Mouse (Mus musculus) right cerebral cortex, postnatal 10 days (tissue): ENCODE results near the gene Upk1b.
A peak's percentile ranks its signal among the peaks of the same experiment; 100 is the strongest.

Source experiments
- DNase-seq, 2 experiments: peaks; one replicate each; pipeline ENCODE4 v3.0.0; 2021; ENCODE audit warnings: low spot score in 2 of 2

Upk1b gene

DNA sequence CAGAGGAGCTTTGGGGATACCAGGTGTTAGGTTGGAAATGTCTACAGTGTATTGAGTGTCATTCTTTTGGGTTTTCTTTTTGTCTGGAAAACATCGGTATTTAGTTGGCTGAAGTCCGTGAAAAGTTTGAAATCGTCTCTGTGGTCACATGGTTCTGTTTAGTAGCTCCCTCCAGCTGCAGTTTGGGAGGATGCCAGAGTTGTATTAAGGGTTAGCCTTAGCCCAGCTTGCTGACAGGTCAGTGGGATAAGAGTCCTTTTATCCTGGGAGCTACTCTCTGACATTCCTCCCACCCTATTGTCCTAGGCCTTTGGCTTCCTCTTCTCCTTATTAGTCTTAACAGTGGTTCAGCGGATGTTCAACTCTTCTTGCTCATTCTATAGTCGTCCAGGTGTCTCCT, 38.2 kb downstream of the Upk1b start:
- no peak for DNase-seq

DNA sequence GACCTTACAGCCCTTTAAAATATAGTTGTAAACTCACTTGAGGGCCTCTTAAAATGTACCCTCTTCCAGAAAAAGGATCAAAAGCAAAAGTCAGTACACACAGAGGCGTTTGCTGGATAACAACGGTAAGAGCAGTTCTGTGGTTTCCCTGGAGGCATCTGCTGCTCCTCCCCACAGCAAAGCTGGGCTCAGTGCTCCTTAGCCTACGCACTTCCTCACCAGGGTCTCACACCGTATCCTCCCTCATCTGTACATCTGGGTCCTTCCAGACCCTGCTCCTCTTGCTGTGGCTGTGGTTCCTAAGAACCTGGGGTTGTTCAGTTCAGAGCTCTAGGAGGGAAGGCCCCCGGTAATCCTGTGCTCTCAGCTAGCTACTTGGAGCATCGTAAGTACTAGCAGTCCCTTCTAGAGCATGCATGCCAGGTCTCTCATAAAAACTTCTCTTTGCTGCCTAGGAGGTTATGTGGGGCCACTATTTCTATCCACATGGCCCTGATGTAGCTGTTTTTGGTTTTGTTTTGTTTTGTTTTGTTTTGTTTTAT, 39.2 kb downstream of the Upk1b start:
- no peak for DNase-seq

DNA sequence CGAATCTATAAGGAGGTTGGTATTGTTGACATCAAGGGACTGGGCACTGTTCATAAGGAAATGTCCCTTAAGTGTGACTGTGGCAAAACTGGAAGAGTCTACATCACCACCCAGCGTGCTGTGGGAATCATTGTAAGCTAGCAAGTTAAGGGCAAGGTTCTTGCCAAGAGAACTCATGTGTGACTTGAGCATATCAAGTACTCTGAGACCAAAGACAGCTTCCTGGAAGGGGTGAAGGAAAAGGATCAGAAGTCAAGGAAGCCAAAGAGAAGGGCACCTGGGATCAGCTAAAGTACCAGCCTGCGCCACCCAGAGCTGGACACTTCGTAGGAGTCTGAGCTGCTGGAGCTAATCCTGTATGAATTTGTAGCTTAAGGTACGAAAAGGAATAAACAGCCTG, 39.9 kb downstream of the Upk1b start:
- no peak for DNase-seq

GRCm38 (mm10) chr16:38758104-38758861, 41.8 kb downstream of the Upk1b start:
- peak in 1 of 2 experiments; percentile 59 for DNase-seq

- no peak for DNase-seq
These were observed 42.5 kb downstream of the Upk1b start for GRCm38 (mm10) chr16:38757626-38758025.

- DNase-seq, result no peak
These were observed 43.6 kb downstream of the Upk1b start for GRCm38 (mm10) chr16:38756572-38756971.

GRCm38 (mm10) chr16:38756177-38756503, 44.0 kb downstream of the Upk1b start:
- peak in 1 of 2 experiments; percentile 48 for DNase-seq

GRCm38 (mm10) chr16:38755452-38756176, 44.5 kb downstream of the Upk1b start:
- DNase-seq, result no peak

- DNase-seq, result no peak
These were observed 46.5 kb downstream of the Upk1b start for GRCm38 (mm10) chr16:38753631-38754030.

DNA sequence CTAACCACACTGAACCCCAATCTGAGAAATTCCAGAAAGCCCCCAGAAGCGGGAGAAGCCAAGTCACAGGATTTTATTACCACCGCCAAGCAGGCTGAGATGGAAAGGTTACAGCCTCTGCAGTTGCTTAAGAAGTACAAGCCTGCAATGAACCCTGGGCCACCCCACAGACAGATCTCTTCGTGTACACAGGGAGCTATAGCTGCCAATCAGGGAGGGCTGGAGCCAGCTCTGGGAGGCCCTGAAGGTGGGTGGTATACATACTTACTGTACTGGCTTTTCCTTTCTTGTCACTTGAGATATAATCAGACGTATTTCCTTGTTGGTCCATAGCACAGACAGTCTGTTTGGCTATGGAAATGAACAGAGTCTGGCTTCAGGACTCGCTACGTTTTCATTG, 49.3 kb downstream of the Upk1b start:
- no peak for DNase-seq

GRCm38 (mm10) chr16:38743941-38744673, 56.0 kb downstream of the Upk1b start:
- DNase-seq, result no peak

GRCm38 (mm10) chr16:38742659-38743131, 57.4 kb downstream of the Upk1b start:
- DNase-seq, result peak in 1 of 2 experiments; percentile 40

- peak; percentile 89 to 90 for DNase-seq
These were observed 57.9 kb downstream of the Upk1b start, which contains the start of gene B4galt4 for GRCm38 (mm10) chr16:38742113-38742658. TSS of gene B4galt4 (plus strand) at chr16:38742264.

- no peak for DNase-seq
These were observed 58.8 kb downstream of the Upk1b start for GRCm38 (mm10) chr16:38741204-38741903.

- DNase-seq, result no peak
These were observed 69.2 kb downstream of the Upk1b start for GRCm38 (mm10) chr16:38730921-38731320.

GRCm38 (mm10) chr16:38729610-38730288, 70.4 kb downstream of the Upk1b start:
- peak in 1 of 2 experiments; percentile 56 for DNase-seq

DNA sequence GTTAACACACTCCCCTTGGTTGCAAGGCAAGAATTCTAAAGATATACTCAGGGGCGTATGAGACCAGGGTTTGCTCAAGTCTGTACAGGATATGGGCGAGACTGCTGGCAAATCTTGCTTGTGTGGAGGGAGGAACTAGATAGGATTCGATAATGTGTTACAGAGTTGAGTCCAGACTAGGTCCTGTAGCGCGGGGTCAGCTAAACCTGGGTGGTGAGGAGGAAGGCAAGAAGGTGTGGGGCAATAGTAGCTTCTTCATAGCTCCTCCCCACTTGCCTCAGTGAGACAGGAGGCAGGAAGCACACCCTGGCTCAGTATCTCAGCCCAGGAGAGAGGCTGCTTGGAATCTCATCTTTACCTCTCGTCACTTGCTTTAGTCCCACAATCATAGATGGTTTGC, 71.0 kb downstream of the Upk1b start:
- no peak for DNase-seq

DNA sequence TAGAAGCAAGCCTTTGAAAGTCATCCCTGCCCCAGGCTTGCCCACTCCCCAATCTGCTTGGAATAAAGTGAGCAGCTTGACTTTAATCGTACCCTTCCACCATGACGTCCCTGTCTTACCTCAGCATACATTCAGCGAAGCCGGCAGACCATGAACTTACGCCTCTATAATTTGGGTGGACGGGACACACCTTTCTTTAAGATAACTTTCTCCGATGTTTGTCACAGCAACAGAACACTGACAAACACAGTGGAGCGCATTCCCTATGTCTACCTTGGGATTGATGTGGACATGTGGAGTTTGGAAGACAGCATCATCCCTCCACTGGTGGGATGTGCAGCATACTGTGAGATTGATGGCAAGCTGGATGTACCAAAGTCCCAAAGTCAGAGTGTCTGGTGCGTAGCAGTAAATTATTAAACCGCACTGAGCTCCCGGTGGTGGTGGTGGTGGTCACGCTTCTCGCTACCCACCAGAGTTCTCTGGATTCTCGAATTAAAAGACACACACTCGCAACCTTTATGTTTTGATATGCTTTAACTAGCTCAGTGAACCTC, 71.5 kb downstream of the Upk1b start:
- DNase-seq, result no peak

DNA sequence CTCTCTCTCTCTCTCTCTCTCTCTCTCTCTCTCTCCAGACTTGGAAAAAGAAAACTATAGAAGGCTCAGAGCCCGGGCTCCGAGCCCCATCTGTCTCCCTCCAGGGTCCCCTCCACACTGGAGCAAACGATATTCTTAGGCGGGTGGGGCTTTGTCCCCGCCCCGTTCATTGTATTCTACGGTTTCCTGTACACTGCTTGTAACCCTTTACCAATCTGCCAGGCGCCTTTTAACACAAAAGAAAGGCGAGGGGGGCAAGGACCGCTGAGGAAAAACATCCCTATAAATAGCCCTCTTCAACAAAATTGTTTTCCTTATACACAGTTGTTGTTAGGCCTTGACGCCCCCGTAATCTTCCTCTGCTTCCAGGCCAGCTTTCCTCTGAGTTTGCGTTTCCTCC, 75.2 kb downstream of the Upk1b start:
- no peak for DNase-seq

GRCm38 (mm10) chr16:38724256-38724655, 75.9 kb downstream of the Upk1b start:
- DNase-seq, result peak in 1 of 2 experiments; percentile 59
